Mouse (Mus musculus): ENCODE results near the gene Rpl41. TPM values are rescaled to one million over a fixed set of nuclear protein-coding genes. Genes with fewer than 3 reads are reported as not detected.

The Rpl41 gene
- 4,092 and 4,723 TPM in 2 replicates for polyA plus RNA-seq (2012; rRNA removed)

DNA sequence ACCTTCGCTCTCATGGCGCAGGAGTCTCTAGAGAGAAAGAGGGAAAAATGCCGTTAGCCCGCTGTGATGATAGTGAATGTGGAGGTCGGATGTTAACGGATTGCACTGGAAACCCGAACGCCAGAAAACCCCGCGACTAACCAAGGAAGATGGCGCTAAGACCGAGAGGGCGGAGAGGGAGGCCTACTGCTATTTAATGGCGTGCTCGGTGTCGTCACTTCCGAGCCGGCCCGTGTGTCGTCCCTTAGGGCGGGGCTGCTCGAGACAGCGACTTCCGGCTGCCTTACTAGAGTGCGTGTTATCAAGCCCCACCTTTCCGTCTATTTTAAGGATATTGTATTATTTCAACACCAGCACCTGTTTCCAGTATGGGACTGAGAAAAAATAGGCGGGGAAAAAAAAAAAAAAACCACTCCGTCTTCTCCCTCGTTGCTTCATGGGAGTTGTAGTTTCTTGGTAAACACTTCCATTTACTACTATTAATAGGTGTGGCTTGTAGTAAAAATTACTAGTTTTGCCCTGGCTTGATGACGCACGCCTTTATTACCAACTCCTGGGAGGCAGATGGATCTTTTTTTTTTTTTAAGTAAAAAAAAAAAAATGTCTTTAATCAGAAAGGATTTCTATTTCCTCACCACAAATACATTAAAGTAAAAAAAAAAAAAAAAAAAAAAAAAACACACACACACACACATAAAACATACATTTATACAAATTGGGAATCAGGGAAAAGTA lies at the start of gene Rpl41:
TSS of gene Rpl41 (minus strand) at position 359 of the 735 bp plus-strand sequence.

DNA sequence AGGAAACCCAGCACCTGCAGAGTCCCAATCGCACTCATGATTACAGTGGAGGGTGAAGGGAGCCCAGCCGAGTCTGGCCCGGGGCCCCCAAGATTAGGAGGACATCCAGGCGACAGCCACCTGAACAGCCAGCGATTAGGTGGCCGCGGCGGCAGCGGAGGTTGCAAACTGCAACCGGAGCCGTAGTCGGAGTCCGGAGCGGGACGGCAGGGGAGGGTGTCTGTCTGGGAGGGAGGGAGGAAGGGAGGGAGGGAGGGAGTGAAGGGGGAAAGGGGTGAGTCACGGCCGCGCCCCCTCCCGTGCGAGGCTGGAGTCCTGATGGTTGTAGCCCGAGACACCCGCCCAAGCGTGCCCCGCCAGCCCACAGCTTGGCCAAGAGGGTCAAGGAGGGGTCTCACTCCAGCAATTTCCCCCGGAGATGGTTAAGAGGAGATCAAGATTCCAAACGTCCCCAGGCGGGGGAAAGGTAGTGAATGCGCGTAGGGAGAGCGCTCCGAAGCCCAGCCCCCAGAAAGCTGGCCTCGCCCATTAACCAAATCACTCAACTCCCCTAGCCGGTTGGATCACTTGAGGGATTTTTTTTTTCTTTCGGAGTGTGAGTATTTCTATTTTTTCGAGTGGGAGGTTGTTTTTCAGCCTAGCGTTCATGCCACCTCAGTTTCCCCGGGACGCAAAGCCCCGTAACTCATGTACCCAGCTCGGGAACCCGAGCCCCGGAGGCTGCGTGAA lies 40.5 kb upstream of the Rpl41 start, which contains the start of gene Erbb3:
TSS of gene Erbb3 (minus strand) at position 189 of the 729 bp plus-strand sequence.

DNA sequence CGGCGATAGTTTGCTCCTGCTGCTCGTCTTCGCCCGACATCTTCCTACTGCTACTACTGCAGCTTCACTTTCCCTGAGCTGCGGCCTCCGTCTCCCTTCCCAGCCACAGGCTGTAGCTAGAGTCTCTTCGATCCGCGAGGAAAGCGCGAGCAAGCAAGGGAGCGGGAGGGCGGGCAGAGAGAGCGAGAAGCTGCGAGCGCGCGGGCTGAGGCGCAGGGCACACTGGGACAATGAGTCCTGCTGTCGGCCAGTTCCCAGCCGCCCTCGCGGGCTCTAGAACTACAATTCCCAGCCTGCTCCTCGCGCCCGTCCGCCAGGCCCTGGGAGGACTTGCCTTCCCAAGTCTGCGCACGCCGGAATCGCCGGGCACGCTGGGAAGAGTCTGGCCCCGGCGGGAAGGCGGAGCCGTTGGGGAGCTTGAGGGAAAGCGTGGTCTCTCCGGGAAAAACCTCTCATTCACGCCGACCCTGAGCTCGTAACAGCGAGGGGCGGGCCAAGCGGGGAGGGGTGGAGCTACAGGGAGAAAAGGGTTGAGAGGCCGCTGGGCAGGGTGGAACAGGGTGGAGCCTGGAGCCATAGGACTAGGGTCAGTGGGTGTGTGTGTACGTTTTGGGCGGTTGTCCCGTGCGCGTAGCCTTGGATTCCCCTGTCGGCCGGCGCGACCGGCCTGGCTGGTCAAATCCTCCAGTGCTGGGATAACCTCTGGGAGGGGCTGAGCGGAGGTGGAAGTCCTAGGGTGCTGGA lies 16.9 kb upstream of the Rpl41 start, which contains the start of gene Pa2g4:
TSS of gene Pa2g4 (minus strand) at position 200 of the 744 bp plus-strand sequence.

DNA sequence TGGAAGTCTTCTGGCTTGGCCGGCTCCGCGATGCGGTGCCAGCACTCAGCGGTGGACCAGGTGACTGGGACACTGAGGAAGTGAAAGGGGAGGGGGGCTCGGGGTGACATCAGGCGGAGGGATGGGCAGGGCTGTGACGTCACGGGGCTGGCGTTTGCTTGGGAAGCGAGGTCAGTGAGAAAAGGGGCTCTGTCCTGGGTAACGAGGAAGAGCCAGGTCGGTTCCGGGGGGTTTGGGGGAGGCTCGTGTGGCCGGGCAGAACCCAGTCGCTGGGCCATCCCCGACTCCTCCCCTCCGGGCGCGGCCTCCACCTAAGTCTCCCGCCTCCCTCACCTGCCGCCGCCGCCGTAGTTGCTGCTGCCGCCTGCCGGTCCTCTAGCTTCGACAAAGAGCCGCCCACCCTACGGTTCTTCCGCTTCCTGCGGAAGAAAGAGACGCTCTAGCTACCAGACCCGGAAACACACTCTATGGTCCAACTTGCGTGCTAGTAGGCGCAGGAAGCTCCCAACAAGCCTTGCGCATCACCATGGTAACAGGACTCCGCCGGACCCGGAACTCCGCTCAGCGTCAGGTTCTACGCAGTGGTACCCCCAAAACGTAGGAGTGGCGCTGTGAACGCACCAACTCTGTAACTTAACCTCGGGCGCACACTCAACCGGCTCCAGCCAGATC lies 1.6 kb downstream of the Rpl41 start, which contains the start of gene Zc3h10:
TSS of gene Zc3h10 (minus strand) at position 414 of the 672 bp plus-strand sequence.

DNA sequence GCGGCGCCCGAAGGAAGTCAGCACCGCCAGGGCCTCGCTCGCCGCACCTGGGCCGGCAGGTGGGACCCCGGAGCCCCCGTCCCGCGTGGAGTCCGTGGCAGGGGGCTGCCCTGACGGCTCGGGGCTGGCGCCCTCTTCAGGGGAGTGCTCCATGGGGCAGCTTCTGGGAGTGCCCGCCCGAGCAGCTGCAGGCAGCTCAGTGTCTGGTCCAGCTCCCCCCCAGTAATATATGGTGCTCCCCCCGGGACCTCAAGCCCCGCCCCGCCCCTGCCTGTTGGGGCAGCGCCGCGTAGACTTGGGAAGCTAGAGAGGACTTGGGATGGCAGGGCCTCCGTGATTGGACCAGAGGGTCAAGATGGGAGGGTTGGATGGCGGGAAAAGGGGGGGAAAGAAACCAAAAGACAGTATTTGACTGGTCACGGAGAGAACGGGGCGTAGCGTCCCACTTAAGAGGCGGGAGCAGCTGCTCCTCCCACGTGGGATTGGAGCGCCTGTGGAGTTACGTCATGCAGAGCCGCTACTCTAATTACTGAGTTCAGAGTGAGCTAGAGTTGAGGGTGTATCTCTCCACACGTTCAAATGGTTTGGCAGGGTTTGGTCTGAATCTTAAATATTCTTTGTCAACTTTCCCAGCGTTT lies 23.3 kb downstream of the Rpl41 start, which contains the start of gene Esyt1:
TSS of gene Esyt1 (minus strand) at position 201 of the 638 bp plus-strand sequence.

DNA sequence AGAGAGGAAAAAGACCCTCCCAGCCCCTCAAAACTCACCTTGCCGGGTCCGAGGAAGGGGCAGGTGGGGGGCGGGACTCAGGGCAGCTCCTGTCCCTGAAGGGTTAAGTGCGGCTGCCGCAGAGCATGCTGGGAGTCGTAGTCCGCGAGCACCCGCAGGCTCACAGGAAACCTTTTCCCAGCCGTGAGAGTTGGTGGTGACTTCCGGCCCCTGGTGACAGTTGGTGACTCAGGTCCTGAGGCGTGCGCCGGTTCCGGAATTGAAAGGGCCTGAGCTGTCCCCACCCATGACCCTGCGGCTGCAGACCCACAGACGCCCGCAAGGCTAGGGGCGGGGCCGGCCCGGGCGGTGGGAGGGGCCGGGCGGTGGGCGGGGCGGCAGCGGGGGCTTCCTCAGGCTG lies 50.5 kb downstream of the Rpl41 start, which contains the start of gene Myl6b:
TSS of gene Myl6b (minus strand) at position 96 of the 400 bp plus-strand sequence.

Other genes starting within 250 kb of the Rpl41 start
- 45.0 and 49.8 TPM in 2 replicates for gene Pan2, start 246.0 kb downstream of the Rpl41 start, polyA plus RNA-seq (2012; rRNA removed)
- 134 and 148 TPM in 2 replicates for gene Cnpy2, start 226.8 kb downstream of the Rpl41 start, polyA plus RNA-seq (2012; rRNA removed)
- gene Cs, start 211.6 kb downstream of the Rpl41 start, polyA plus RNA-seq (2012; rRNA removed), result 120 and 162 TPM in 2 replicates
- 32.1 and 35.4 TPM in 2 replicates for gene Coq10a, start 180.3 kb downstream of the Rpl41 start, polyA plus RNA-seq (2012; rRNA removed)
- gene Ankrd52, start 172.2 kb downstream of the Rpl41 start, polyA plus RNA-seq (2012; rRNA removed), result 45.2 and 47.7 TPM in 2 replicates
- gene Slc39a5, start 148.1 kb downstream of the Rpl41 start, polyA plus RNA-seq (2012; rRNA removed), result 0.65 and 1.1 TPM in 2 replicates
- 80.3 and 86.7 TPM in 2 replicates for gene Nabp2, start 137.8 kb downstream of the Rpl41 start, polyA plus RNA-seq (2012; rRNA removed)
- gene Rnf41, start 137.6 kb downstream of the Rpl41 start, polyA plus RNA-seq (2012; rRNA removed), result 36.8 and 42.2 TPM in 2 replicates
- gene Smarcc2, start 90.1 kb downstream of the Rpl41 start, polyA plus RNA-seq (2012; rRNA removed), result 251 and 263 TPM in 2 replicates
- 1,634 and 1,720 TPM in 2 replicates for gene Myl6, start 55.2 kb downstream of the Rpl41 start, polyA plus RNA-seq (2012; rRNA removed)
- 15.8 and 16.8 TPM in 2 replicates for gene Myl6b, start 50.6 kb downstream of the Rpl41 start, polyA plus RNA-seq (2012; rRNA removed)
- gene Esyt1, start 23.4 kb downstream of the Rpl41 start, polyA plus RNA-seq (2012; rRNA removed), result 24.4 and 26.4 TPM in 2 replicates
- 16.2 and 24.7 TPM in 2 replicates for gene Zc3h10, start 1.5 kb downstream of the Rpl41 start, polyA plus RNA-seq (2012; rRNA removed)
- 195 and 212 TPM in 2 replicates for gene Pa2g4, start 16.7 kb upstream of the Rpl41 start, polyA plus RNA-seq (2012; rRNA removed)
- 1.2 and 9.9 TPM in 2 replicates for gene Erbb3, start 40.3 kb upstream of the Rpl41 start, polyA plus RNA-seq (2012; rRNA removed)
- gene Rps26, start 77.4 kb upstream of the Rpl41 start, polyA plus RNA-seq (2012; rRNA removed), result 1,123 and 1,713 TPM in 2 replicates
- gene Ikzf4, start 96.7 kb upstream of the Rpl41 start, polyA plus RNA-seq (2012; rRNA removed), result 6.5 and 8.1 TPM in 2 replicates
- gene Suox, start 124.8 kb upstream of the Rpl41 start, polyA plus RNA-seq (2012; rRNA removed), result 10.3 and 11.9 TPM in 2 replicates
- 46.7 and 74.5 TPM in 2 replicates for gene Rab5b, start 147.0 kb upstream of the Rpl41 start, polyA plus RNA-seq (2012; rRNA removed)
- 2.6 TPM in 2 replicates for gene Pmel, start 154.9 kb upstream of the Rpl41 start, polyA plus RNA-seq (2012; rRNA removed)
- gene Cdk2, start 155.7 kb upstream of the Rpl41 start, polyA plus RNA-seq (2012; rRNA removed), result 66.7 and 98.8 TPM in 2 replicates
- gene Dgka, start 195.6 kb upstream of the Rpl41 start, polyA plus RNA-seq (2012; rRNA removed), result 6.9 and 8.4 TPM in 2 replicates
- 67.9 and 89.4 TPM in 2 replicates for gene Pym1, start 198.6 kb upstream of the Rpl41 start, polyA plus RNA-seq (2012; rRNA removed)
- 0.63 and 0.98 TPM in 2 replicates for gene Mmp19, start 241.6 kb upstream of the Rpl41 start, polyA plus RNA-seq (2012; rRNA removed)

Data from central nervous system, embryonic 11.5 days (tissue).